In the genomic region with DNA sequence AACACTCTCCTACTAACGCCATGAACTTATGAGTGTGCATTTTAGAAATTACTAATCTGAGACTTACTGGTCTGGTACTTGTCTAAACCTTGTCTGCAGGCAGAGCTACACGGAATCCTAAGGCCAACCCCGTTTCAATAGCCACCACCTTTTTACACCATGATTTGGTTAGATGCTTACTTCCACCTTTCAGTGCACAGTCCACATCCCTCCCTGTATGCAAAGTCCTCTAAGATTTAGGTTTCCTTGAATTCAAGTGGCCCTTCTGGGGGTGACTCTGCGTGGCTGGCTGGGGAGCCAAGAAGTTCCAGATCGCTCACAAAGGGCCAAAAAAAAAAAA, we compare ENCODE assay signal across 8 mouse cellular contexts. TPM values are rescaled to one million over a fixed set of nuclear protein-coding genes. Genes with fewer than 3 reads are reported as not detected.
DNase-seq lines count a peak whose midpoint lies in the region; ATAC-seq and TF ChIP-seq lines count a peak whose summit lies in the region.

No protein-coding gene starts in this region.

- H3K4me2 ChIP-seq in heart, embryonic 15.5 days, result peak overlapping the region; percentile 81
- peak overlapping the region; percentile 75 for H3K4me2 ChIP-seq in hindbrain, embryonic 13.5 days
- H3K4me2 ChIP-seq in midbrain, embryonic 11.5 days, result peak overlapping the region; percentile 62

- intact Hi-C loops in heart, postnatal 14 days (cut with DNase I), result loop anchor here (5.0 to 10.0 kb wide), 2 partner anchors 52 to 575 kb away; a partner anchor contains a TSS

- peaks cover 23% of the 10 kb centered on the region for H3K4me1 ChIP-seq in heart, embryonic 15.5 days (replicated peaks)
- peaks cover 20% of the 10 kb centered on the region for H3K4me1 ChIP-seq in hindbrain, embryonic 13.5 days (replicated peaks)
- peaks cover 7% of the 10 kb centered on the region for H3K4me1 ChIP-seq in midbrain, embryonic 11.5 days (ENCODE audit: control insufficient read depth, insufficient read depth, low read length)

- no peaks in the 10 kb centered on the region for H3K9me3 ChIP-seq in heart, embryonic 15.5 days (replicated peaks)
- no peaks in the 10 kb centered on the region for H3K9me3 ChIP-seq in hindbrain, embryonic 13.5 days
- no peaks in the 10 kb centered on the region for H3K9me3 ChIP-seq in midbrain, embryonic 11.5 days (ENCODE audit: control insufficient read depth, low read length)

- no peaks in the 10 kb centered on the region for H3K27me3 ChIP-seq in heart, embryonic 15.5 days
- H3K27me3 ChIP-seq in Patski, result no peaks in the 10 kb centered on the region
- H3K27me3 ChIP-seq in hindbrain, embryonic 13.5 days, result no peaks in the 10 kb centered on the region
- no peaks in the 10 kb centered on the region for H3K27me3 ChIP-seq in midbrain, embryonic 11.5 days (ENCODE audit: control insufficient read depth, insufficient read depth, low read length)

- WGBS in heart, embryonic 15.5 days, result under 1% methylated on average over 5 of the region's 5 CpGs
- 3% methylated on average over 5 of the region's 5 CpGs for WGBS in hindbrain, embryonic 13.5 days
- WGBS in midbrain, embryonic 11.5 days, result 3% methylated on average over 5 of the region's 5 CpGs

- peak overlapping the region; percentile 95 for H3K4me3 ChIP-seq in heart, embryonic 15.5 days
- H3K4me3 ChIP-seq in hindbrain, embryonic 13.5 days, result peak overlapping the region; percentile 90
- H3K4me3 ChIP-seq in midbrain, embryonic 11.5 days (ENCODE audit: low read depth, low read length), result peak overlapping the region; percentile 91

- POLR2A ChIA-PET in Patski (lab: Charles Lee), result interaction anchor here (0.7 kb wide), 1 partner anchor 17 kb away, joined by 4 read pairs; no protein-coding TSS in a partner anchor

- H3K9ac ChIP-seq in heart, embryonic 15.5 days, result peak overlapping the region; percentile 98
- peak overlapping the region; percentile 88 for H3K9ac ChIP-seq in hindbrain, embryonic 13.5 days
- peak overlapping the region; percentile 61 for H3K9ac ChIP-seq in midbrain, embryonic 11.5 days (ENCODE audit: low read length)

- TF ChIP-seq CTCF in Patski (IDR thresholded peaks at IDR 0.05), result no peak

- in situ Hi-C loops in Patski (cut with MboI; ENCODE audit: low pct_unique_long_range_greater_than_20kb), result no loop called here

- H3K27ac ChIP-seq in heart, embryonic 15.5 days, result peak overlapping the region; percentile 99
- peak overlapping the region; percentile 91 for H3K27ac ChIP-seq in hindbrain, embryonic 13.5 days
- peak overlapping the region; percentile 95; the same call in 1 of the 2 replicates for H3K27ac ChIP-seq in midbrain, embryonic 11.5 days (ENCODE audit: low read depth, low read length)

- ATAC-seq in heart, embryonic 15.5 days (replicated peaks; ENCODE audit: insufficient number of reproducible peaks, insufficient read depth, low FRiP score, low read depth), result no peak
- ATAC-seq in Patski, result peak; percentile 10
- ATAC-seq in hindbrain, embryonic 13.5 days (ENCODE audit: low FRiP score), result peak; percentile 26; the same call in 1 of the 2 replicates
- ATAC-seq in midbrain, embryonic 11.5 days (ENCODE audit: low FRiP score), result no peak

- DNase-seq in heart, postnatal 14 days, result no peak
- no peak for DNase-seq in Patski (ENCODE audit: low read depth, low spot score)
- no peak for DNase-seq in midbrain, embryonic 11.5 days (ENCODE audit: low spot score, missing footprints)
- no peak for DNase-seq in adrenal gland, adult 18-20 months (ENCODE audit: low spot score in 2 of 2)
- no peak for DNase-seq in spleen, adult 18-20 months
- DNase-seq in cerebellum, postnatal 4 days (ENCODE audit: low spot score in 2 of 2), result no peak

- H3K36me3 ChIP-seq in heart, embryonic 15.5 days, result no peaks in the 10 kb centered on the region
- H3K36me3 ChIP-seq in hindbrain, embryonic 13.5 days, result no peaks in the 10 kb centered on the region
- no peaks in the 10 kb centered on the region for H3K36me3 ChIP-seq in midbrain, embryonic 11.5 days (ENCODE audit: control insufficient read depth, insufficient read depth, low read length)

- CTCF ChIA-PET in Patski (lab: Charles Lee), result interaction anchor here (1.2 kb wide), 1 partner anchor 47 kb away, joined by 3 read pairs; no protein-coding TSS in a partner anchor

RNA-seq across cellular contexts. Expression of a gene that starts 0.5 kb away (rescaled TPM):
- 39.2 and 40.1 TPM in 2 replicates for polyA plus RNA-seq in heart, embryonic 15.5 days (2015; fragmentation: Nextera tagmentation; extraction: Ambion mirVana)
- 10 to 100 TPM; 24.4 to 27.9 TPM for total RNA-seq in heart, postnatal 14 days (2021)
- 64.4 TPM for polyA plus RNA-seq in Patski (2021)
- 33.0 and 35.6 TPM in 2 replicates for polyA plus RNA-seq in hindbrain, embryonic 13.5 days (2015; fragmentation: Nextera tagmentation; extraction: Ambion mirVana)
- polyA plus RNA-seq in midbrain, embryonic 11.5 days (2014; fragmentation: Nextera tagmentation; extraction: Ambion mirVana), result 49.8 and 60.2 TPM in 2 replicates
- total RNA-seq in adrenal gland, adult 18-20 months (2021), result 100 to 1,000 TPM in 1 of 2 experiments, 10 to 100 TPM in 1; 89.7 to 105 TPM

RNA-seq across cellular contexts. Expression of a gene that starts 38.4 kb away (rescaled TPM):
- not detected in 2 replicates for polyA plus RNA-seq in heart, embryonic 15.5 days (2015; fragmentation: Nextera tagmentation; extraction: Ambion mirVana)
- total RNA-seq in heart, postnatal 14 days (2021), result not detected
- polyA plus RNA-seq in Patski (2021), result not detected
- polyA plus RNA-seq in hindbrain, embryonic 13.5 days (2015; fragmentation: Nextera tagmentation; extraction: Ambion mirVana), result not detected in 2 replicates
- polyA plus RNA-seq in midbrain, embryonic 11.5 days (2014; fragmentation: Nextera tagmentation; extraction: Ambion mirVana), result not detected in 2 replicates
- total RNA-seq in adrenal gland, adult 18-20 months (2021), result not detected

RNA-seq across cellular contexts. Expression of a gene that starts 54.9 kb away (rescaled TPM):
- polyA plus RNA-seq in heart, embryonic 15.5 days (2015; fragmentation: Nextera tagmentation; extraction: Ambion mirVana), result 17.7 and 19.6 TPM in 2 replicates
- 10 to 100 TPM; 16.7 to 22.0 TPM for total RNA-seq in heart, postnatal 14 days (2021)
- polyA plus RNA-seq in Patski (2021), result 23.1 TPM
- 27.4 and 29.5 TPM in 2 replicates for polyA plus RNA-seq in hindbrain, embryonic 13.5 days (2015; fragmentation: Nextera tagmentation; extraction: Ambion mirVana)
- 32.3 and 32.9 TPM in 2 replicates for polyA plus RNA-seq in midbrain, embryonic 11.5 days (2014; fragmentation: Nextera tagmentation; extraction: Ambion mirVana)
- 10 to 100 TPM; 23.4 to 32.0 TPM for total RNA-seq in adrenal gland, adult 18-20 months (2021)

Comparison
In these comparisons a context has a peak if more than half of its experiments do, and no peak if none do; other contexts are left out.
1. ATAC-seq: peak in Patski (single experiment) and hindbrain, embryonic 13.5 days (single experiment); none in heart, embryonic 15.5 days (single experiment) and midbrain, embryonic 11.5 days (single experiment).
2. Peak in every context shown above with its lines, with median percentiles within 50 percentile points of each other: H3K27ac ChIP-seq, H3K4me2 ChIP-seq, H3K4me3 ChIP-seq and H3K9ac ChIP-seq.